In genomic region chr3:90284150-90284549, GRCm38 (mm10) we compare ENCODE assay signal across 2 mouse cellular contexts.
A peak's percentile ranks its signal among the peaks of the same experiment; 100 is the strongest.
TF ChIP-seq lines count a peak whose summit lies in the region.

No protein-coding gene starts in this region.

TF ChIP-seq in CH12.LX, 34 proteins besides CTCF, POLR2A, EP300 and RAD21:
- TF ChIP-seq MAZ (IDR thresholded peaks at IDR 0.05; ENCODE audit: low read depth, low read length) (no peak), USF1 (IDR thresholded peaks at IDR 0.05; ENCODE audit: low read depth, low read length) (no peak), MXI1 (IDR thresholded peaks at IDR 0.05; ENCODE audit: low read depth, low read length) (no peak), GABPA (IDR thresholded peaks at IDR 0.05; ENCODE audit: insufficient replicate concordance, low read depth, low read length) (no peak), ZMIZ1 (IDR thresholded peaks at IDR 0.05; ENCODE audit: low read depth, low read length) (no peak), SMC3 (IDR thresholded peaks at IDR 0.05; ENCODE audit: low read depth, low read length) (0 out of 2 replicates have a peak, but pooled peaks have one; percentile 1)

TF ChIP-seq in MEL, 35 proteins besides CTCF, POLR2A, EP300 and RAD21:
- TF ChIP-seq RCOR1 (IDR thresholded peaks at IDR 0.05; ENCODE audit: low read depth, low read length), result no peak
- TF ChIP-seq NRF1 (IDR thresholded peaks at IDR 0.05; ENCODE audit: insufficient read depth, low read depth, low read length, poor library complexity, severe bottlenecking), result no peak
- peak; percentile 37; the same call in 1 of the 2 replicates for TF ChIP-seq SMC3 (IDR thresholded peaks at IDR 0.05; ENCODE audit: low read depth, low read length)
- no peak for TF ChIP-seq MAZ (IDR thresholded peaks at IDR 0.05; ENCODE audit: low read depth, low read length)
- TF ChIP-seq E2F4 (IDR thresholded peaks at IDR 0.05; ENCODE audit: borderline replicate concordance, low read depth, low read length), result no peak
- TF ChIP-seq GATA1 (IDR thresholded peaks at IDR 0.05; ENCODE audit: low read depth, low read length), result no peak
- TF ChIP-seq ZMIZ1 (IDR thresholded peaks at IDR 0.05; ENCODE audit: low read depth, low read length), result no peak
- no peak for TF ChIP-seq TAL1 (IDR thresholded peaks at IDR 0.05; ENCODE audit: low read length)
- TF ChIP-seq POLR2AphosphoS5 (IDR thresholded peaks at IDR 0.05; ENCODE audit: borderline replicate concordance, low read depth, low read length), result no peak
- TF ChIP-seq MYB (IDR thresholded peaks at IDR 0.05; ENCODE audit: low read depth, low read length), result no peak
- no peak for TF ChIP-seq BHLHE40 (IDR thresholded peaks at IDR 0.05; ENCODE audit: borderline replicate concordance, low read depth, low read length)
- TF ChIP-seq MYC (IDR thresholded peaks at IDR 0.05; ENCODE audit: low read depth, low read length), result peak; percentile 77; the same call in 1 of the 2 replicates
- TF ChIP-seq ZC3H11A (IDR thresholded peaks at IDR 0.05; ENCODE audit: low read depth, low read length), result peak; percentile 32; the same call in 1 of the 2 replicates
- TF ChIP-seq TBP (IDR thresholded peaks at IDR 0.05; ENCODE audit: low read depth, low read length), result no peak
- TF ChIP-seq NELFE (IDR thresholded peaks at IDR 0.05; ENCODE audit: low read depth, low read length), result no peak
